Mouse (Mus musculus) MN1 (cell line): ENCODE measurements at regions not wholly inside any gene's neighbourhood (a gene's known extent, or its start where the extent isn't known, plus 50 kb on each side); places are given as distances from the start of the nearest gene placed in this dataset.

ENCODE experiments used
- DNase-seq: peaks from one replicate; pipeline ENCODE4 v3.0.0-alpha.2; 2016; ENCODE audit warnings: low spot score

GRCm38 (mm10) chr13:101824962-101825361, 56.9 kb upstream of the Pik3r1 start:
- DNase-seq = no peak

GRCm38 (mm10) chr13:101831872-101832629, 64.0 kb upstream of the Pik3r1 start:
- no peak for DNase-seq

- DNase-seq = no peak
Observed at GRCm38 (mm10) chr13:101834546-101834945, 66.5 kb upstream of the Pik3r1 start.

GRCm38 (mm10) chr13:101836992-101837391, 69.0 kb upstream of the Pik3r1 start:
- DNase-seq = no peak

GRCm38 (mm10) chr13:101844461-101845440, 76.7 kb upstream of the Pik3r1 start:
- DNase-seq = no peak

- DNase-seq = no peak
Observed at GRCm38 (mm10) chr13:101846016-101846415, 78.0 kb upstream of the Pik3r1 start.

GRCm38 (mm10) chr13:101847879-101848600, 80.0 kb upstream of the Pik3r1 start:
- DNase-seq = no peak

- no peak for DNase-seq
Observed at GRCm38 (mm10) chr13:101848601-101849147, 80.7 kb upstream of the Pik3r1 start.

- no peak for DNase-seq
Observed at GRCm38 (mm10) chr13:101849416-101849815, 81.4 kb upstream of the Pik3r1 start.

- no peak for DNase-seq
Observed at GRCm38 (mm10) chr13:101851329-101851728, 83.3 kb upstream of the Pik3r1 start.

- DNase-seq = no peak
Observed at GRCm38 (mm10) chr13:101852960-101853359, 84.9 kb upstream of the Pik3r1 start.

GRCm38 (mm10) chr13:101855141-101855540, 87.1 kb upstream of the Pik3r1 start:
- DNase-seq = peak; percentile 51

GRCm38 (mm10) chr13:101860704-101861103, 92.7 kb upstream of the Pik3r1 start:
- DNase-seq = no peak

- DNase-seq = no peak
Observed at GRCm38 (mm10) chr13:101862011-101862410, 94.0 kb upstream of the Pik3r1 start.

- DNase-seq = no peak
Observed at GRCm38 (mm10) chr13:101863015-101863414, 95.0 kb upstream of the Pik3r1 start.

- no peak for DNase-seq
Observed at GRCm38 (mm10) chr13:101863602-101864001, 95.6 kb upstream of the Pik3r1 start.

GRCm38 (mm10) chr13:101866843-101867242, 98.8 kb upstream of the Pik3r1 start:
- DNase-seq = no peak

GRCm38 (mm10) chr13:101874761-101875160, 106.7 kb upstream of the Pik3r1 start:
- DNase-seq = no peak

- no peak for DNase-seq
Observed at GRCm38 (mm10) chr13:101876069-101876468, 108.1 kb upstream of the Pik3r1 start.

- no peak for DNase-seq
Observed at GRCm38 (mm10) chr13:101876601-101877000, 108.6 kb upstream of the Pik3r1 start.

GRCm38 (mm10) chr13:101878168-101878567, 110.2 kb upstream of the Pik3r1 start:
- DNase-seq = no peak

- no peak for DNase-seq
Observed at GRCm38 (mm10) chr13:101879561-101880081, 111.6 kb upstream of the Pik3r1 start.
